ENCODE assay signal across 11 mouse cellular contexts in the genomic region with DNA sequence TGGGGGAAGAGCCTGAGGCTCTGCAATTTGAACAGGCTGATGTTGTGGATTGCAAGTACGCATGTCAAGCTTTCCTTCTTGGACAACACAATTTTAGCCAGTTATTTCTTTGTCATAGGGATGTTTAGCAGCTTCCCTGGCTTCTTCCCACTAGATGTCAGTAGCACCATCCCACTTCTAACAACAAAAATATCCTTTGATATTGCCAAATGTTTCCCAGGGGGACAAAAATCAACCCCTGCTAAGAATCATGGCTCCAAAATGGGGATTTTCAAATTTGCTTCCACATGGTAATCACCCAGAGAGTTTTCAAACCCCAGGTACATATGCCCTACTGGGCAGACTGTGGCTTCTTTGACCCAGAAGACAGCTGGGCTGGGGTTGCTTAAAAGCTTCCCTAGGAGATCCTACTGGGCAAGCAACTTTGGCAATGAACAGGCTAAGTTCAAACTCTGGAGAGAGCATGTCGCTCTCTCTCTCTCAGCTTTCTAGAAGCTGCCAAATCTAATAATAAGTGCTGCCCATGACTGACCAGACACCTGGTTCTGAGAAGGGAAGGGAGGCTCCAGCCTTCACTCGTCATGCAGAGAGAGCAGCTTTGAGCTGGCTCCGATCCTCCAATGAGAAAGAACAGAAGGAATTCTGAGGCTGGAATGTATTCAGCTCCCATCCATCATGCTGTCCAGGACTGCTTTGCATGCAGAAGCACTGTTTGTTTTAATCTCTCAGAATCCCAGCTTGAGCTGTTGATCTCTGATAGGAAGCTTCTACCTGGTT.
A peak's percentile ranks its signal among the peaks of the same experiment; 100 is the strongest.
DNase-seq lines count a peak whose midpoint lies in the region; ATAC-seq and TF ChIP-seq lines count a peak whose summit lies in the region.
"Had no signal": no experiment of that assay in that cellular context is flagged by ENCODE, and none has a peak within 500 bp of the region (broad histone marks: within the 10 kb centered on the region; RNA-seq: fewer than 3 reads in every experiment).

No protein-coding gene starts in this region.

- WGBS in hindbrain, postnatal 0 days = 29% methylated on average over 4 of the region's 4 CpGs

- peak; percentile 59 for TF ChIP-seq CTCF in hindbrain, postnatal 0 days (IDR thresholded peaks at IDR 0.05; ENCODE audit: low read depth)

- H3K27ac ChIP-seq in hindbrain, postnatal 0 days = 0 out of 2 replicates have a peak overlapping the region, but pooled peaks have one; percentile 41
- H3K27ac ChIP-seq: embryonic facial prominence, embryonic 15.5 days had no signal

- H3K27me3 ChIP-seq in hindbrain, postnatal 0 days (ENCODE audit: insufficient read depth, low read length) = no peaks in the 10 kb centered on the region
- H3K27me3 ChIP-seq: embryonic facial prominence, embryonic 15.5 days had no signal

- no peak overlapping the region for H3K4me3 ChIP-seq in hindbrain, postnatal 0 days (ENCODE audit: low read length)
- H3K4me3 ChIP-seq: embryonic facial prominence, embryonic 15.5 days had no signal

- no peak overlapping the region for H3K9ac ChIP-seq in hindbrain, postnatal 0 days (replicated peaks; ENCODE audit: low read length)
- H3K9ac ChIP-seq: embryonic facial prominence, embryonic 15.5 days had no signal

- no peaks in the 10 kb centered on the region for H3K36me3 ChIP-seq in hindbrain, postnatal 0 days (ENCODE audit: insufficient read depth, low read length)
- H3K36me3 ChIP-seq: embryonic facial prominence, embryonic 15.5 days had no signal

- intact Hi-C loops in left cerebral cortex, postnatal 4 days (cut with DNase I) = no loop called here

- no peaks in the 10 kb centered on the region for H3K4me1 ChIP-seq in hindbrain, postnatal 0 days (ENCODE audit: insufficient read depth, low read length)
- H3K4me1 ChIP-seq: embryonic facial prominence, embryonic 15.5 days had no signal

- H3K9me3 ChIP-seq in hindbrain, postnatal 0 days (ENCODE audit: low read length) = no peaks in the 10 kb centered on the region
- H3K9me3 ChIP-seq: embryonic facial prominence, embryonic 15.5 days had no signal

- DNase-seq in frontal cortex, postnatal 14 days (ENCODE audit: low spot score in 2 of 2) = no peak
- DNase-seq in left cerebral cortex, postnatal 4 days = peak; percentile 54
- no peak for DNase-seq in left cerebral cortex, adult 18-20 months (ENCODE audit: low spot score in 2 of 2)
- peak; percentile 77 for DNase-seq in hindbrain, postnatal 0 days (ENCODE audit: low spot score)
- DNase-seq in lung, postnatal 25 days (ENCODE audit: low spot score) = peak; percentile 13
- DNase-seq: gastrocnemius, postnatal 14 days; heart, postnatal 4 days; right cerebral cortex, postnatal 4 days had no signal

- peak; percentile 55 for ATAC-seq in frontal cortex, adult (ENCODE audit: low TSS enrichment)
- ATAC-seq in hindbrain, postnatal 0 days = peak; percentile 80
- ATAC-seq in megakaryocyte progenitor cell, adult 5-6 weeks (replicated peaks; ENCODE audit: poor library complexity) = no peak

- H3K4me2 ChIP-seq in hindbrain, postnatal 0 days (ENCODE audit: low read depth, low read length) = no peak overlapping the region
- H3K4me2 ChIP-seq: embryonic facial prominence, embryonic 15.5 days had no signal

Comparison
In these comparisons a context has a peak if more than half of its experiments do, and no peak if none do; other contexts are left out.
1. DNase-seq: peak in left cerebral cortex, postnatal 4 days (single experiment), hindbrain, postnatal 0 days (single experiment) and lung, postnatal 25 days (single experiment); none in frontal cortex, postnatal 14 days (0 of 2) and left cerebral cortex, adult 18-20 months (0 of 2).